Mouse (Mus musculus): Measurements from ENCODE around the gene Sdk1. TPM values are rescaled to one million over a fixed set of nuclear protein-coding genes. Genes with fewer than 3 reads are reported as not detected.

Sdk1 gene
- not detected for polyA plus RNA-seq (2012; fragmentation: generic; extraction: Trizol)

GRCm38 (mm10) chr5:141240841-141241543 is at the start of gene Sdk1:
TSS of gene Sdk1 (plus strand) at chr5:141241490.

Other genes with a start within 250 kb of the Sdk1 start
- not detected for gene Card11, start 240.9 kb upstream of the Sdk1 start, polyA plus RNA-seq (2012; fragmentation: generic; extraction: Trizol)

Data from C3H10T1/2 (cell line).